Mouse (Mus musculus) adrenal gland, postnatal 14 days (tissue): ENCODE data around the gene Ston2. TPM values are rescaled to one million over a fixed set of nuclear protein-coding genes. Genes with fewer than 3 reads are reported as not detected.
"Not testable (repeated sequence)": the region's sequence is repeated elsewhere in the genome, so short reads cannot be mapped to it uniquely, and the experiment has no call there.

Source experiments
- DNase-seq: peaks from one replicate; pipeline ENCODE4 v3.0.0; 2021; ENCODE audit warnings: mixed read lengths
- total RNA-seq: library from RNA; stranded (reverse); gene quantifications from 2 replicates; pipeline ENCODE4 v1.2.3, GENCODE M21; 2021

Gene Ston2
- total RNA-seq, 1 experiment from 2014 or later = 10.1 TPM

- DNase-seq = no peak
These were observed 38.5 kb downstream of the Ston2 start for GRCm38 (mm10) chr12:91749543-91750184.

- DNase-seq = peak; percentile 74
These were observed 39.8 kb downstream of the Ston2 start for GRCm38 (mm10) chr12:91748241-91748865.

GRCm38 (mm10) chr12:91746839-91747238, 41.3 kb downstream of the Ston2 start:
- DNase-seq = not testable (repeated sequence)

GRCm38 (mm10) chr12:91745758-91746290, 42.4 kb downstream of the Ston2 start:
- no peak for DNase-seq

GRCm38 (mm10) chr12:91744091-91744490, 44.1 kb downstream of the Ston2 start:
- no peak for DNase-seq

- DNase-seq = no peak
These were observed 45.3 kb downstream of the Ston2 start for GRCm38 (mm10) chr12:91742916-91743315.

- no peak for DNase-seq
These were observed 49.8 kb downstream of the Ston2 start for GRCm38 (mm10) chr12:91738381-91738780.

GRCm38 (mm10) chr12:91736221-91736980, 51.8 kb downstream of the Ston2 start:
- DNase-seq = no peak

GRCm38 (mm10) chr12:91734246-91735027, 53.8 kb downstream of the Ston2 start:
- no peak for DNase-seq

- DNase-seq = no peak
These were observed 55.3 kb downstream of the Ston2 start for GRCm38 (mm10) chr12:91732729-91733448.

GRCm38 (mm10) chr12:91726202-91726601, 62.0 kb downstream of the Ston2 start:
- no peak for DNase-seq

GRCm38 (mm10) chr12:91723912-91724311, 64.3 kb downstream of the Ston2 start:
- DNase-seq = no peak

GRCm38 (mm10) chr12:91719134-91719533, 69.1 kb downstream of the Ston2 start:
- no peak for DNase-seq

- DNase-seq = no peak
These were observed 72.5 kb downstream of the Ston2 start for GRCm38 (mm10) chr12:91715686-91716085.

- DNase-seq = no peak
These were observed 74.8 kb downstream of the Ston2 start for GRCm38 (mm10) chr12:91713358-91713757.

GRCm38 (mm10) chr12:91711655-91712054, 76.5 kb downstream of the Ston2 start:
- no peak for DNase-seq

- no peak for DNase-seq
These were observed 77.3 kb downstream of the Ston2 start for GRCm38 (mm10) chr12:91710876-91711275.

- DNase-seq = no peak
These were observed 78.6 kb downstream of the Ston2 start for GRCm38 (mm10) chr12:91709634-91710033.

GRCm38 (mm10) chr12:91709232-91709631, 79.0 kb downstream of the Ston2 start:
- DNase-seq = no peak

- DNase-seq = no peak
These were observed 80.4 kb downstream of the Ston2 start for GRCm38 (mm10) chr12:91707807-91708206.

GRCm38 (mm10) chr12:91703533-91703932, 84.7 kb downstream of the Ston2 start:
- no peak for DNase-seq

GRCm38 (mm10) chr12:91702829-91703228, 85.4 kb downstream of the Ston2 start:
- no peak for DNase-seq
